Mouse (Mus musculus) heart, postnatal 0 days (tissue): ENCODE results near the gene Cacna2d4.

Experiments
- CTCF ChIP-seq: IDR thresholded peaks from 2 replicates; pipeline ENCODE4 v1.5.1; 2016; ENCODE audit warnings: antibody characterized with exemption, control low read depth, low read depth
- EP300 ChIP-seq: IDR thresholded peaks from 2 replicates; pipeline ENCODE4 v1.6.1; 2016; ENCODE audit warnings: antibody characterized with exemption, low read depth

- TF ChIP-seq CTCF = no peak
- no peak for TF ChIP-seq EP300
These were observed 135.9 kb downstream of the Cacna2d4 start for GRCm38 (mm10) chr6:119372237-119372636.
